Mouse (Mus musculus) heart, postnatal 10 days (tissue): ENCODE measurements at regions not wholly inside any gene's neighbourhood (a gene's known extent, or its start where the extent isn't known, plus 50 kb on each side); places are given as distances from the start of the nearest gene placed in this dataset.

ENCODE experiments used
- DNase-seq, 2 experiments: peaks; one replicate each; pipeline ENCODE4 v3.0.0; 2021
- intact Hi-C: fragments of 180-260 bp; cut with DNase I; formaldehyde crosslinking; loops from one replicate; pipeline ENCODE4 v1.15.1; 2025

DNA sequence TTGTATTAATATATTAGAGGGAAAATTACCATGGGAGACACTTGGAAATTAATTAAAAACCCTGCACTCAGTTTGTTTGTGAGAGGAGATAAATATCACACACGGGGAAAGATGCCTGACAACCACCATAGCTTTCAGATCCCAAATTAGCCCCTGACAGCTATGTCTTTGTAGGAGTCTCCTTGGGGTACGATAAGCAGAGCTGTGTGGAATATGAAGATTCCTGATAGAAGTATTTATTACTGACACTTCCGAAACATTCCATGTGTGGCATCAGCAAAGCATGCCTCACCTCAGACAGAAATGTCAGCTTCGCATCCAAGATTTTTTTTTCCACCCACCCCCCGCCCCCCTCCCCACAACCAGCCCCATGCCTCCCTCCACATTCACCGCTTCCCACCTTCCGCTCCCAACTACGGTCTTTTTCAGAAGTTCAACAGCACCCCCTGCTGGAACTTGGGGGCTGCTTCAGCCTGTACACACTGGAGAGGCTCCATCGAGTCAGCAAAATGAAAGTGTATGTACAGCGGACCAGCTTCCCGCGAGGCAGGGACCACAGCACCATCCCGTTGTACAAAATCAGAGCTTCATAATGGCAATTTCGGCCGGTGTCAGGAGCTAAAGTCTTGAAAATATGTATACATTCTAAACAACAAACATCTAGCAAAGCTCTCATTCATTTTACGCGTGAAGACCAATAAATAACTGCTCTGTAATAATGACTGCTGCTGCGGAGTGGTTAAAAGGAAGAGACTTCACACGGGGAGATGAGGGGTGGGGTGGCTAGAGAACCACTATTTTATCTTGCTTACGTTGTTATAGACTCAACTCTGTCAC is 66.7 kb downstream of the Rwdd3 start:
- intact Hi-C loops = no loop called here
- peak; percentile 53 to 68 for DNase-seq

DNA sequence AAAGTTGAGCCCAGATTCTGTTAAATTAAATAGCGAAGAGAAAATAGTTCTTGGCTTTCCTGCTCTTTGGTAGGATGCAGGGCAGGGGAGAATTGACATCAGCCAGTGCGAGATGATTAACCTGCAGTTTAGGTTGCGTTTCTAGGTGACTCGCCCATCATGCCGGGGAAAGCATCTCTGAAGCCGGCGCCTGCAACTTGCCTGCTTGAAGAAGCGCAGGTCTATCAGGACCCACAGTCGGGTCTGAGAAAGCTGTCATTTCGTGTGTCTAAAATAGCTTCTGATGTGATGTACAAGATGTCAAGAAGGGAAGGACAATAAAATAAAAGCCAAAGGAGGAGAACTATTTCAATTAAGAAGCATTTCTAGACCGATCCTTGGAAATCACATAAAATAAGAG is 68.6 kb downstream of the Rwdd3 start:
- DNase-seq = no peak
- intact Hi-C loops = no loop called here

DNA sequence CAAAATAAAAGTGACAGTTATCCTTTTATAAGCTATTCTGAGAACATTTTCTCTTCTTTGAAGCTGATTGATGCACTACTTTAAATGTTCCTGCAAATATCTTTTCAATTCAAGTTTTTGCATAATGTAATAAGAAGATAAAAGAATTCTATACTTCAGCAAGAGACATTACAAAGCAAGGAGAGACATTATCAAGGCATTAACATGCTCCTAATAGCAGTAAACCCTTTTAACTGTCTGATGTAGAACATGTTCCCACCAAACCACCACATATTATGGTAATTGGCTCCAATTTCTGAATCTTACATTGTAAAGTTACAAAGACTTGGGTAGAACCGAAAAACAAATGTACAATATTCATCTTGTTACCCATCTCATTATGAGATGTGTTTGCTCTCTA is 69.4 kb downstream of the Rwdd3 start:
- intact Hi-C loops = no loop called here
- DNase-seq = no peak

DNA sequence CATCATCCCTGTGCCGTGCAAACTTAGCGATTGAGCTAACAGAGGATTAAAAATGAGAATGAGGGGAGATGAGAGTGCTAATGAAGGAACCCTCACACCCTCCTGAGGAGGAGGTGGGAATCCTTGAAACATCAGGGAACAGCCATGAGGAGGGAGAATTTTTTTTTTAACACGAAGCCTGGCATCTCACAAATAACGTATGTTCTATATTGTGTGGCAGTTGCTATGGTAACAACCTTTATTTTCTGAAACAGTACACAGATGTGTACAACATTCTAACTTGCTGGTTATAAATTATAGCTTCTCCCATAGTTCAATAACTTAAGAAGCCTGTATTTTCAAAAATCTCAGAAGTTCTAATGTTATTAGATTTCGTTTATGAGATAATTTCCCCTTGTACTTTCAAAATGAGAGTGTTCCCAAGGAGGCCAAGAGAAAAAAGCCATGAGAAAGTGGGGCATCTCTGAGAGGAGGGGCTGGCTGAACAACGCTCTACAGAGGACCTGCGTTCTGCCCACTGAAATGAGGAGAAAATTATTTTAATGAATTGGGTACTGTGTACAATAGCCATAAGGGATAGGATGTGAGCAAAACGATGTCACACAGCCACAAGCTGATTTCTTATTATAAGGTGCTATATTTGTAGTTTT is 71.2 kb downstream of the Rwdd3 start:
- intact Hi-C loops = no loop called here
- DNase-seq = no peak

DNA sequence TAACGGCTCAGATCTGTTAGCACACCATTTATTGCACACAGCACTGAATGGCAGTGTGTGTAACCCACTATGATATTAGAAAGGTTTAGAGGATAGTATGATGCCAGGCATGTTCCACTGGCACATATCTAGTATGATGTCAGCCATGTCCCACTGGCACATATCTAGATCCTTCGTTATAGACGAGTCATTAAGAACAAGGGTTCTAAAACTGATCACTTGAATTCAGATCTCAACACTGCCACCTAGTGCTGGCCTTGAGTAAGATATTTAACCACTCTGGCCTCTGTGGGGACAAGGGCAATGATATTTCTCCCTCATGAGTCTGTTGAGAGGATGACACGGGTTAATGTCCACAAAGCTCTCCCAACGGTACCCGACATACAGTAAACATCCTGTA is 78.0 kb downstream of the Rwdd3 start:
- peak; percentile 10 to 32 for DNase-seq
- intact Hi-C loops = no loop called here

DNA sequence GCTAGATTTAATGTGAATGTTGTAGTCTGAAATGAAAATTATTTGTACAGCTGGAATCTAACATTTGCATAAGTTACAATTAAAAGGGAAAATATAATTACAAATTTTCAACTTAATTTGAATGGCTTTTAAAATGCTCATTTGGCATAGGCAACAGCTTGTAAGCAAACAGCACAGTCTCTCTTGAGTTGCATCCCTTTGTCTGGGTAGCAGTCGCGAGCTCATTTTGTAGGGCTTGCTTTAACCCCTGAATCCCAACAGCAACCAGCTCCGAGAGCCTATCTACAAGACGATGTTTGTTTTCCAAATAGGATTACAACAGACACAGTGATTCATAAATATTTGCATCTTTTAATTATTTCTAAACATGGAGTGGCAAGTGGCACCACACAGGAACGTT is 82.8 kb downstream of the Rwdd3 start:
- intact Hi-C loops = no loop called here
- no peak for DNase-seq

DNA sequence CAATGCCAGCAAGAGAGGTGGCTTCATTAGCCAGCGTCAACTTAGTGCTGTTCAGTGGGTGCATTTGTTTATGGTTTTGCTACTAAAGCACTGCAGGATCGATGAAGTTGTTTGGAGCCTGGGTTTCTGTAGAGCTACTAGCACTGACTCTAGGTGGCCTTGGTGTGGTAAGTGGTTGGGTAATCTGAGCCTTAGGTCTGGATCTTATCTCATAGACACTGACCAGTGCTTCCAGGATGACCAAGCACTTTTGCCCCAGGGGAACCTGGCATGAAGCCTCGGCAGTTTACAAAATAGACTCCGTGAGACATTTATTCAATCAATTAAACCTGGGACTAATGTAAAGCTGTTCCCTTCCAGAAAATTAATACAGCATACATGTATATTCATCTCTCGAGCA is 102.8 kb downstream of the Rwdd3 start:
- DNase-seq = no peak
- intact Hi-C loops = no loop called here

DNA sequence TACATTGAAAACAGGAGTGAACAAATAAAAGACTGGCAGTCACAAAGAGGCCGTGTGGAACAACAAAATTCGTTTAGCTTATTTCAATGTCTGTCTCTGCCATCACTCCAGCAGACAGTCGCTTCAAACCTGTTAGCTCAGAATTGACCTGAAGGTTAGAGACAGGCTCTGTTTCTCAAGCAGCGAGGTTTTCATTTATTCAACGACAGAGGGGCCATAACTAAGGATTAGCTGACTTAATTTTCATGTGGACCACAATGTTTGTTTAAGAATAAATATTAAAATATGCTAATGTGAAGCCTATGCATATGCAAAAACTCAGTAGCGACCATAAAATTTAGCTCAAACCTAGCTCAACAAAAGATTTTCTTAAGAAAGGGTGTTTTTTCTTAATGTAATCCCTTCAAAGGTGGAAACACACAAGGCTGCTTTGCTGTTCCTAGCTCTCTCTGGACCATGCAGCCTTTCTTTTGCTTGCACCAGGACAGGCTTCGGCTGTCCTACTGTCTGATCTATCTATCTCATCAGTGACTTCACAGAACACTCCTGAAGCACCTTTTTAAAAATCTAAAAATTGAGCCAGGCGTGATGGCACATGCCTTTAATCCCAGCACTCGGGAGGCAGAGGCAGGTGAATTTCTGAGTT is 135.5 kb downstream of the Rwdd3 start:
- DNase-seq = no peak
- intact Hi-C loops = no loop called here

DNA sequence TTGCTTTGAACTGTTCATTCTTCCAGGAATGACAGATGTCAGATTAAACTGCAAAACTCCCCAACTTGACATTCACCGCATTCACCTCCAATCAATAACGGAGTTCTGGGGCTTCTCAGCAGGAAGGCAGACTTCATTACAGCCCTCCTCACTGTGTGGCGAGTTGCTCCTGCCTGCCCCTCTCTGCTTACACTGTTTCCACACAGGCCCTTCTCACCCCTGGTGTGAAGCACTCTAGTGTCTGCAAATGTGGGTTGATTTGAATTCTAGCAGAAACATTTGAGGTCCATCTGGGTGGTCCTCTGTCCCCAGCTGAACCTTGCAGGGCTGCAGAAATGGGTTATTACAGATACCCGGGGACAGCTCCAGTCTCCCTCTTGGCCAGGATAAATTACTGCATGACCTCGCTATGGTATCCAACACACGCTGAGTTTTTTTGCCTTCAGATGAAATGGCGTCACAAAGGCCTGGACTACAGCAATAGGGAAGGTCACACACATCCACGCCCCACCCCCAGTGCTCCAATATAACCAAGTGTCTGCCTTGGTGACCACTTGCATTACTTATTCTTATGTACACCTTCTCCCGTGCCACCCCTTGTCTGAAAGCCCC is 145.8 kb downstream of the Rwdd3 start:
- intact Hi-C loops = no loop called here
- no peak for DNase-seq

DNA sequence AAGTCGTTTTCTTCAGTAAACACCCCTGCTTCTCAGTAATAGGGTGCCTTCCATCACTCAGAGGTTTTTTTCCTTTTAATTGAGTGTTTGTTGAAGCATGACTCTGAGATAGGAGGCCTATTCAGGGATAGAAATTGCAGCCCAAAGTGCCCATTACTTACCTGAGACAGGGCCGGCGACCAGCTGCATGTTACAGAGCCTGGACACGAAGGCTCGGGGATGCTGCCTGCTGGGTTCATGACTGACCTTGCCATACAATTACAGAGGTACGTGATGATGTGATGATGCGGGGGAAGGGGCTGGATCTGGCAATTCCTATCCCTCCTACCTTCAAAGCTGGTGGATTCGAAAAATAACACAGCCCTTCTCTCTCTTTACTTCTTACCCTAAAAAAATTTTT is 146.7 kb downstream of the Rwdd3 start:
- DNase-seq = no peak
- intact Hi-C loops = no loop called here

DNA sequence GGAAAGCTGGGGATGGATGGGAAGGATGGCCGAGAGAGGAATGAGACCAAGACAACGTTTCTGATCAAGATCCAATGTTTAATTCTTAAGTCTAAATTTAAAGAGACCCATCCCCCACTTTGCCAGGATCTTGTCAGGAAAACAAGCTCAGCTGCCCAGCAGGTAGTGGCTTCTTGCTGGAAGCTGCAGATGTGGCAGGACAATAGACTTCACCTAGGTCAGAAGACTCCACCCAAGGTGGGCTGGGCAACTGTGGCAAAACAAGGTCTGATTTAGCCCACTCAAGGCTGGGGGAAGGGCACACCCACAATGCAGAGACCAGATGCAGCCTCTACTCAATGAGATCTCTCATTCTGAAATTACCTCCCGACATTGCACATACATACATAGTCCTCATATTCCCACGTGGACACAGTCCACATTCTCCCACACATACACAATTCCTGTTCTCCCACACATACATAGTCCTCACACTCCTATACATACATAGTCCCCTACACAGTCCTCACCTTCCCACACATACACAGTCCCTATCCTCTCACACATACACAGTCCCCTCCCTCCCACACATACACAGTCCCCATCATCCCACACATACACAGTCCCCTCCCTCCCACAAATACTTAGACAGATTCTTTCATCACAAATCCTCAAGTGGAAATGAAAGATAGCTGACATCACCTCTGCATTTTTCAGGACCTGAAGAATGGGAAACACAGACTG is 150.2 kb downstream of the Rwdd3 start:
- intact Hi-C loops = no loop called here
- DNase-seq = no peak

DNA sequence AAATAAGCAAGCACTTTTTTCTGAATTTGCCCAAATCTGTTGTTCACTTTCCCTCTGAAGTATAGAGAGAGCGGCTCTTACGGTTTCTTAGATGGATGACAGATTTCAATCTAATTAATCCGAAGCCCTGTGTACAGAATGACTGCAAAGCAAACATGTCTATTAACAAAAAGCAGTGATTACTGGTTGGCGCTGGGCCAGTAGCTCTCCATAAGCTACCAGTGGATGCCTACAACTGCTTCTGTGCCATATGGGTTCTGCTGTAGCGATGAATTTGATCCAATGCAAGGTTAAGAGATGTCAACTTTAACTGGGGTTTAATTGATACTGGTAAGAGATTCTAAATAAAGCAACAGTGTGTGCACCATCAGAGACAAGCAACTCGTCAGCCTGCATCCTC is 162.3 kb downstream of the Rwdd3 start:
- intact Hi-C loops = no loop called here
- no peak for DNase-seq

DNA sequence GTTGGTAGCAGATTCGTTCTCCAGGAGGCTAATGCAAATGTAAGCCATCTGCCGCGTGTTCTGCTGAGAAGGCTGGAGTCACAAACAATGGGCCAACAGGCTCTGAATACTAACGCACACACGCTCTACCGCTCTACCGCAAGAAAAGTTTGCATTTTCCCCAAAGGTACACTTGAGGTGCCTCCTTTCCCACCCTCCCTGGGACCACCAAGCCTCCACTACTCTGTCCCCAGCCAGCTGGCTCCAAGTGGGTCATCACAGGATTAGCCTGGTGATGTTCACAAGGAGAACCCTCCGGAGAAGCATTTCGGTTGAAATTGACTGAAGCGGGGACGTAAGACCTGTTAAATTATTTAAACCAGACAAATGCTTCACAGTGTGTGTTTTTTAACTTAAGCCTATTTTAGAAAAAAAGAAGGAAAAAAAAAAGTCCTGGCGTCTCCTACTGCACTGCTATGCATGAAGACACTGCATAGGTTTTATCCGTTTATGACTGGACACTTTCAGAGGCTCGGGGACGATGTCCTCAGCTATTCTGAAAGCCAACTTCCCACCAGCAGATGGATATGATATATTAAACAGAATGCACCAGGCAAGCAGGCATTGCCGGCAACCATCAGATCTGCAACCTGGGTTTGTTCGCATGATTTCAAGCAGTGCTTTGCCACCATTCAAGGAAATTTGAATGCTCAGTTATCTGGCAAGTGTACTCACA is 187.8 kb downstream of the Rwdd3 start:
- intact Hi-C loops = no loop called here

DNA sequence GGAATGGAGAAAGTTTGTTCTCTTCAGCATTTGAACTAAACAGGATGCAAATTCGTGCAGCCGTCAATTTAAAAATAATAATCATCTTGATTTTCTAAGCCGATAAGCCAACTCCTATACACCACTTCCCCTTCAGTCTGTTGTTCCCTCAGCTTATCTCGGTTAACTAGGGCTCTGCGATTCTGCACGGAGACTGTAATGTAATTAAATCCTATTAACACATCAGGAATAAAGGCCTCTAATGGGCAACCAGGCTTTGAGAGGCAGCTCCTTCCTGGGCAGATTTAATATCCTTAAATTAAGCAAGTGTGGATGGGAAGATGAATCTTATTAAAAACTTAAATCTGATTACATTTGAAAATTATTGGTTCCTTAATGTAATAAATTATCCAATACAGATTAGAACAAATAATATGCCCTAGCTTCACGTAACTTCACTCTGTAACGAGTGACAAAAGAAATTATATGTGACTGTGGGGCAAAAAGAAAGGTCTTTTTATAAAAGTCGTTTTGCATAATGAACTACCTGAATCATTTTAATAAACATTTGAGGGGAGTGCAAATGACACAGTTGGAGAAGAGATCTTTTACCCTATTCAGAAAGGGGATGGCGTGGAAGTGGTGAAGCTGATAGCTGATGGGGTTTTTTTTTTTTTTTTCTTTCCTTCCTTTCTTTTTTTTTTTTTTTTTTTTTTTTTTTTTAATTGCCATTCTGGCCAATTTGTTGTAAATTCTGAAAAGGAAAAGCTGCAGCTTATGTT is 188.5 kb downstream of the Rwdd3 start:
- no peak for DNase-seq
- intact Hi-C loops = no loop called here

More for the DNA sequence above, 187.8 kb downstream of the Rwdd3 start:
- DNase-seq = no peak

DNA sequence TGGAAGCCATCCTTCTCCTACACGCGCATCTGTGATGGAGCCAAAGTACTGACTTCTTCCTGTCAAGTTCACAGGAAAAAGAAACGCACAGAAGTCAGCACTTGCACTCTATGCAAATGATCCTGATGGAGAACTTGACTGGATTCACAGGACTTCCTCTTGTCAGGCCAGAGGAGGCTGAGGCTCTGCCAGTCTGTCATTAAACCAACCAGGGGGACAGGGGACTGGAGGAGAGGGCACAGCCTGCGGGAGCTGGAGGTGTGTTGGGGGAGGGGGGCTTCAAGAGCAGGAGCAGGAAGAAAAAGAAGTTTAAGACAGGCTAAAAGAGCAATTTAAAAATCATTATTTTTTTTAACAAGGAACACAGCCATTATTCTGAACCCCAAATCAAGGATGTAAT is 189.3 kb downstream of the Rwdd3 start:
- no peak for DNase-seq
- intact Hi-C loops = no loop called here

DNA sequence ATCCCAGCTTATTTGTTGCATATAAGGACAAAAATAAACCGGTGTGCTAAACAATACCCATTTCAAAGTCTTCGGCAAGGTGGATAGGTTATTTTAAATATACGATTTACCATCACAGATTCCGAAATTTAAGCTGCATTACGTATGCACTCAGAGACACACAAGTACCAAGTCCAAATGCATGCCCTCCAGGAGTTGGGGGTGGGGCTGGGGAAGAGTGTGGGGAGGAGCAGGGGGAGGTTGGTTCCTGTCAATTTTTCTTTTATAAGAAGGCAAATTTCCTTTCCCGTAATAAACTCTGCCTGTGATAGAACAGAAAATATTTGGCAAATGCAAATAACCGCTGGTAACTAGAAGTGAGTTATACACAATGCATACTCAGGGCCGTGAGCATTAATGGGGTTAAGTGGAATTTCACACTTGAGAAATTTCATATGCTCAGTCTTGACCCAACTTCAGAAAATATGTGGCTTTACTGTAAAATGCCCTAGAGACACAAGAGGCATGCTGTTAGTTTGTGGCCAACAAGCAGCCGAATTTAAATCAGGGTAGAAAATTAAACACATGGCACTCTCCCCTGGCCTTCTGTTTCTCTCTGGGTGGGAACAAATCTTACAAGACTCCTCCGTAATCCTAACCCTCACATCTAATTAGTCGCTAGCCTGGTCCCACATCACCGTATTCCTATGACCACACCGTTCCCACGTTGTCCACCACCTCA is 200.6 kb downstream of the Rwdd3 start:
- intact Hi-C loops = no loop called here

DNA sequence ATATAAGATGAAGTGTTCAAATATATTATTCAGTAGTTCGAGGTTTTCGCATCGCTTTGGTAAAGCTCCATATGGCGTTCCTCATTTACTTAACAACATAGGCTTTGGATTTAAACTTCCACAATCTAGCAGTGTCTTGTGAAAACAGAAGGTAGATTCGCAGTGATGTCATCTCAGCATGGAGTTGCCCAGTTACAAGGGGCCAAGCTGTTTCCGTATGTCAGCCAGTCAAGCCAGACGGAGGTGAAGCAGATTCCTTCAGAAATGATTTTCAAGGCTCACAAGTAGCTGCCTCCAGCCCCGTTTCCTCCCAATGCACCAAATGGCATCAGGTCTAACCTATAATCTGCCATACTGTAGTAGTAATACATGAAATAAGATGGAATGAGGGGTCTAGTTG is 224.6 kb downstream of the Rwdd3 start:
- intact Hi-C loops = no loop called here

More for the DNA sequence above, 200.6 kb downstream of the Rwdd3 start:
- no peak for DNase-seq

DNA sequence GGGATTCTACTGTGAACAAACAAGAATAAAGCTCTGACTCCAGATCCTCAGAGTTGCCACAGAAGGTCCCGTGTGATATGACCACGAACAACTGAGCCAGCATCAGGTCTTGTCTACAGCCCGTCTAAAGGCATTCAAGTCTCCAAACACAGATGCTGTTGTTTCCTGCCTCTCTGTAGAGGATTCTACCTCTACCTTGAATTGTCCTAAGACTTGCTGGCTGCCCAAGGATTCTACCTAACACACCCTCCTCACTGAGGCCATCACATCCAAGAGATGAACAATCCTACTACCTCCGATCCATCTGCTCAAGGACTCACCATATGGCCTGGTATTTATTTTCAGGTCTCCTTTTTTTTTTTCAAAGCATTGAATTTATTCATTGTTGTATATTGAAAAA is 237.1 kb downstream of the Rwdd3 start:
- intact Hi-C loops = no loop called here
- no peak for DNase-seq

More for the DNA sequence above, 224.6 kb downstream of the Rwdd3 start:
- DNase-seq = no peak

DNA sequence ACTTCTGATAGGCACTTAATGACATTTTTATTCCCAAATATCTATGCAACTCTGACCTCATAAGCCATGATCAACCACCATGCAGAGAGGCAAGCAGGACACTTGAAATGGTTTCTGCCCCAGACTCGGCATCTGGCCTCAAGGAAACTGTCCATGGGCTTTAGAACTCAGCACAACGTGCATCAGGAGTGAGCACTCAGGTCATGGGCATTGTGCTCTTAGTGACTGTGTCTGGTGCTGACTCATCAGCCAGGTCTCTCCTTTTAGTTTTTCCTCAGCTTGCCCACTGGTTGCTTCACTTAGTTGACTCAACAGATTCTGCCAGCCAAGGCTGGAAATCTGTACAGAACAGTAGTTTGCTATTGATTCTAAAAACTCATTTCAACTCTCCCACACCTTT is 251.1 kb downstream of the Rwdd3 start:
- intact Hi-C loops = no loop called here
- DNase-seq = no peak
